In genomic region chr7:27277191-27277590, GRCm38 (mm10) we compare ENCODE assay signal across 17 mouse cellular contexts. TPM values are rescaled to one million over a fixed set of nuclear protein-coding genes. Genes with fewer than 3 reads are reported as not detected.
DNase-seq lines count a peak whose midpoint lies in the region; ATAC-seq and TF ChIP-seq lines count a peak whose summit lies in the region.
"Had no signal": no experiment of that assay in that cellular context is flagged by ENCODE, and none has a peak within 500 bp of the region (broad histone marks: within the 10 kb centered on the region; RNA-seq: fewer than 3 reads in every experiment).

No protein-coding gene starts in this region.

- WGBS in liver, adult 2 months = 86% methylated on average over 3 of the region's 3 CpGs
- WGBS in liver, embryonic 11.5 days = 85% methylated on average over 3 of the region's 3 CpGs
- 81% methylated on average over 3 of the region's 3 CpGs for WGBS in liver, postnatal 0 days (ENCODE audit: insufficient replicate concordance)

- H3K9ac ChIP-seq in liver, adult 2 months (ENCODE audit: low read depth, low read length) = no peak overlapping the region
- H3K9ac ChIP-seq in liver, embryonic 11.5 days (ENCODE audit: low read depth, low read length) = no peak overlapping the region
- H3K9ac ChIP-seq in MEL (ENCODE audit: control insufficient read depth, low read depth, low read length, poor library complexity, severe bottlenecking) = no peak overlapping the region
- H3K9ac ChIP-seq in liver, postnatal 0 days (replicated peaks) = no peak overlapping the region
- H3K9ac ChIP-seq: hindbrain, embryonic 14.5 days; limb, embryonic 13.5 days; neural tube, embryonic 15.5 days had no signal

- no peak overlapping the region for H3K4me2 ChIP-seq in liver, embryonic 11.5 days
- H3K4me2 ChIP-seq in liver, postnatal 0 days (ENCODE audit: low read depth, low read length) = no peak overlapping the region
- H3K4me2 ChIP-seq: hindbrain, embryonic 14.5 days; limb, embryonic 13.5 days; neural tube, embryonic 15.5 days had no signal

- TF ChIP-seq POLR2A in liver, adult 2 months (IDR thresholded peaks at IDR 0.05; ENCODE audit: extremely low read depth, insufficient read depth, low read length) = no peak
- no peak for TF ChIP-seq POLR2A in MEL (IDR thresholded peaks at IDR 0.05; ENCODE audit: control insufficient read depth in 1 of 2, insufficient read depth in 1 of 2, low read depth in 1 of 2, low read length in 2 of 2, poor library complexity in 1 of 2)

- no peaks in the 10 kb centered on the region for H3K4me1 ChIP-seq in liver, adult 2 months (ENCODE audit: control insufficient read depth, insufficient read depth, low read length)
- 0 out of 2 replicates have a peak, but pooled peaks cover 2% of the 10 kb centered on the region for H3K4me1 ChIP-seq in liver, embryonic 11.5 days (replicated peaks; ENCODE audit: control insufficient read depth, insufficient read depth, low read length)
- H3K4me1 ChIP-seq in MEL (ENCODE audit: control insufficient read depth in 1 of 2, insufficient read depth in 2 of 2, low read length in 2 of 2) = no peaks in the 10 kb centered on the region
- no peaks in the 10 kb centered on the region for H3K4me1 ChIP-seq in liver, postnatal 0 days (ENCODE audit: insufficient read depth)
- H3K4me1 ChIP-seq: limb, embryonic 13.5 days; neural tube, embryonic 15.5 days had no signal

- H3K27me3 ChIP-seq in liver, adult 2 months (ENCODE audit: control insufficient read depth, insufficient read depth, low read length) = no peaks in the 10 kb centered on the region
- H3K27me3 ChIP-seq in liver, embryonic 11.5 days (replicated peaks; ENCODE audit: control insufficient read depth, insufficient read depth, low read length) = no peaks in the 10 kb centered on the region
- no peaks in the 10 kb centered on the region for H3K27me3 ChIP-seq in MEL (ENCODE audit: control insufficient read depth in 1 of 2, insufficient read depth in 2 of 2, low read length in 2 of 2)
- no peaks in the 10 kb centered on the region for H3K27me3 ChIP-seq in liver, postnatal 0 days (ENCODE audit: insufficient read depth, low read length)
- H3K27me3 ChIP-seq: limb, embryonic 13.5 days; neural tube, embryonic 15.5 days had no signal

- DNase-seq in CD4-positive, CD25-positive, alpha-beta regulatory T cell, adult 2 months (ENCODE audit: low read depth, low spot score) = peak; percentile 60
- DNase-seq in liver, adult 2 months (ENCODE audit: extremely low read depth, low read depth, low spot score) = no peak
- no peak for DNase-seq in liver, embryonic 11.5 days (ENCODE audit: low spot score)
- peak; percentile 58 for DNase-seq in MEL (ENCODE audit: low read depth, low spot score)
- no peak for DNase-seq in liver, postnatal 0 days
- no peak for DNase-seq in retina, embryonic 14.5 days (ENCODE audit: low spot score)
- no peak for DNase-seq in kidney, adult 9 months
- DNase-seq: adrenal gland, postnatal 10 days; heart, adult 18-20 months; right cerebral cortex, postnatal 4 days; thymus, postnatal 36 days had no signal

- no peaks in the 10 kb centered on the region for H3K79me2 ChIP-seq in liver, adult 2 months (ENCODE audit: control insufficient read depth, insufficient read depth, low read length)
- no peaks in the 10 kb centered on the region for H3K79me2 ChIP-seq in MEL (ENCODE audit: control insufficient read depth, insufficient read depth, low read length, poor library complexity)

- no peaks in the 10 kb centered on the region for H3K9me3 ChIP-seq in liver, embryonic 11.5 days (ENCODE audit: control insufficient read depth, low read length)
- no peaks in the 10 kb centered on the region for H3K9me3 ChIP-seq in MEL (replicated peaks; ENCODE audit: insufficient read depth, low read length)
- H3K9me3 ChIP-seq in liver, postnatal 0 days (ENCODE audit: low read length) = no peaks in the 10 kb centered on the region
- H3K9me3 ChIP-seq: limb, embryonic 13.5 days; midbrain, embryonic 10.5 days; neural tube, embryonic 15.5 days had no signal

- TF ChIP-seq RAD21 in MEL (IDR thresholded peaks at IDR 0.05; ENCODE audit: low read depth, low read length) = peak; percentile 69

- no peaks in the 10 kb centered on the region for H3K36me3 ChIP-seq in liver, adult 2 months (ENCODE audit: control insufficient read depth, insufficient read depth, low read length)
- no peaks in the 10 kb centered on the region for H3K36me3 ChIP-seq in liver, embryonic 11.5 days (ENCODE audit: control insufficient read depth, insufficient read depth, low read length)
- H3K36me3 ChIP-seq in MEL (ENCODE audit: control insufficient read depth in 1 of 2, insufficient read depth in 2 of 2, low read length in 2 of 2) = no peaks in the 10 kb centered on the region
- H3K36me3 ChIP-seq in liver, postnatal 0 days (replicated peaks; ENCODE audit: insufficient read depth, low read length) = no peaks in the 10 kb centered on the region; the same call in 1 of the 2 replicates

- H3K4me3 ChIP-seq in liver, adult 2 months (ENCODE audit: insufficient read depth, low read depth, low read length) = no peak overlapping the region
- H3K4me3 ChIP-seq in liver, embryonic 11.5 days (ENCODE audit: low read depth, low read length) = no peak overlapping the region
- no peak overlapping the region for H3K4me3 ChIP-seq in MEL (ENCODE audit: control insufficient read depth in 1 of 2, insufficient read depth in 1 of 2, low read depth in 2 of 2, low read length in 2 of 2)
- no peak overlapping the region for H3K4me3 ChIP-seq in liver, postnatal 0 days (ENCODE audit: low read depth, low read length)
- H3K4me3 ChIP-seq: limb, embryonic 13.5 days; midbrain, embryonic 10.5 days; neural tube, embryonic 15.5 days had no signal

- TF ChIP-seq EP300 in MEL (IDR thresholded peaks at IDR 0.05; ENCODE audit: low read depth in 1 of 2, low read length in 2 of 2) = no peak
- no peak for TF ChIP-seq EP300 in liver, postnatal 0 days (IDR thresholded peaks at IDR 0.05; ENCODE audit: low read depth)

- no peak overlapping the region for H3K27ac ChIP-seq in liver, adult 2 months (replicated peaks; ENCODE audit: insufficient read depth, low read depth, low read length)
- no peak overlapping the region for H3K27ac ChIP-seq in liver, embryonic 11.5 days (ENCODE audit: low read depth, low read length)
- no peak overlapping the region for H3K27ac ChIP-seq in MEL (ENCODE audit: control insufficient read depth, low read depth, low read length)
- H3K27ac ChIP-seq in liver, postnatal 0 days (ENCODE audit: low read depth) = no peak overlapping the region
- H3K27ac ChIP-seq: hindbrain, embryonic 14.5 days; limb, embryonic 13.5 days; midbrain, embryonic 10.5 days; neural tube, embryonic 15.5 days had no signal

- ATAC-seq in CD4-positive, CD25-positive, alpha-beta regulatory T cell, adult 4 months = no peak
- ATAC-seq in liver, embryonic 11.5 days (replicated peaks; ENCODE audit: low FRiP score) = no peak
- no peak for ATAC-seq in liver, postnatal 0 days
- ATAC-seq: forebrain, embryonic 14.5 days had no signal

- peak; percentile 35; the same call in 1 of the 2 replicates for TF ChIP-seq CTCF in liver, adult 2 months (IDR thresholded peaks at IDR 0.05; ENCODE audit: low read depth, low read length)
- peak; percentile 57 to 78 (median 64) for TF ChIP-seq CTCF in MEL (IDR thresholded peaks at IDR 0.05 in 2 of 3, conservative IDR thresholded peaks at IDR 0.05 in 1 of 3; ENCODE audit: control insufficient read depth in 1 of 3, insufficient read depth in 1 of 3, low read depth in 2 of 3, low read length in 3 of 3, poor library complexity in 1 of 3, severe bottlenecking in 1 of 3)
- TF ChIP-seq CTCF in liver, postnatal 0 days (IDR thresholded peaks at IDR 0.05; ENCODE audit: low read depth) = peak; percentile 62

TF ChIP-seq in MEL, 35 proteins besides CTCF, POLR2A, EP300 and RAD21:
- TF ChIP-seq ZC3H11A (IDR thresholded peaks at IDR 0.05; ENCODE audit: low read depth, low read length) = peak; percentile 71
- peak; percentile 74 for TF ChIP-seq SMC3 (IDR thresholded peaks at IDR 0.05; ENCODE audit: low read depth, low read length)
- TF ChIP-seq BHLHE40 (IDR thresholded peaks at IDR 0.05; ENCODE audit: borderline replicate concordance, low read depth, low read length) = no peak

RNA-seq across cellular contexts. Expression of gene Numbl, which starts 19.0 kb away (rescaled TPM):
- under 1 TPM; 0.11 to 0.25 TPM for polyA plus RNA-seq in CD4-positive, CD25-positive, alpha-beta regulatory T cell, adult 4 months (2017; shearing (Covaris generic))
- total RNA-seq in liver, adult 2 months (2014; rRNA removed) = 0.46 and 0.74 TPM in 2 replicates
- polyA plus RNA-seq in liver, adult 2 months (2012; rRNA removed) = 0.62 and 1.5 TPM in 2 replicates
- 3.6 TPM in 2 replicates for polyA plus RNA-seq in liver, embryonic 11.5 days (2014; fragmentation: Nextera tagmentation; extraction: Ambion mirVana)
- total RNA-seq in MEL (2012; rRNA removed) = 2.2 and 3.6 TPM in 2 replicates
- 10 to 100 TPM in 1 of 2 experiments, not detected in 1; 10.6 TPM for polyA plus RNA-seq in MEL (2012; ENCODE audit: insufficient read depth in 1 of 2, insufficient read length in 2 of 2, low read depth in 1 of 2, low replicate concordance in 2 of 2, missing spikeins in 1 of 2)
- 1.1 and 1.2 TPM in 2 replicates for polyA plus RNA-seq in liver, postnatal 0 days (2015; fragmentation: Nextera tagmentation; extraction: Ambion mirVana)

RNA-seq across cellular contexts. Expression of gene Coq8b, which starts 44.4 kb away (rescaled TPM):
- polyA plus RNA-seq in CD4-positive, CD25-positive, alpha-beta regulatory T cell, adult 4 months (2017; shearing (Covaris generic)) = 10 to 100 TPM in 1 of 2 experiments, 1 to 10 TPM in 1; 8.7 to 10.8 TPM
- total RNA-seq in liver, adult 2 months (2014; rRNA removed) = 11.9 and 16.6 TPM in 2 replicates
- polyA plus RNA-seq in liver, adult 2 months (2012; rRNA removed) = 35.2 and 36.2 TPM in 2 replicates
- 16.6 and 18.7 TPM in 2 replicates for polyA plus RNA-seq in liver, embryonic 11.5 days (2014; fragmentation: Nextera tagmentation; extraction: Ambion mirVana)
- total RNA-seq in MEL (2012; rRNA removed) = 12.5 and 13.8 TPM in 2 replicates
- polyA plus RNA-seq in MEL (2012; ENCODE audit: insufficient read depth in 1 of 2, insufficient read length in 2 of 2, low read depth in 1 of 2, low replicate concordance in 2 of 2, missing spikeins in 1 of 2) = 10 to 100 TPM in 1 of 2 experiments, not detected in 1; 22.7 TPM
- polyA plus RNA-seq in liver, postnatal 0 days (2015; fragmentation: Nextera tagmentation; extraction: Ambion mirVana) = 20.1 and 23.5 TPM in 2 replicates

RNA-seq across cellular contexts. Expression of gene Itpkc, which starts 48.7 kb away (rescaled TPM):
- polyA plus RNA-seq in CD4-positive, CD25-positive, alpha-beta regulatory T cell, adult 4 months (2017; shearing (Covaris generic)) = 1 to 10 TPM; 1.9 to 2.5 TPM
- 3.5 and 6.0 TPM in 2 replicates for total RNA-seq in liver, adult 2 months (2014; rRNA removed)
- polyA plus RNA-seq in liver, adult 2 months (2012; rRNA removed) = 4.0 and 5.8 TPM in 2 replicates
- 3.5 and 4.8 TPM in 2 replicates for polyA plus RNA-seq in liver, embryonic 11.5 days (2014; fragmentation: Nextera tagmentation; extraction: Ambion mirVana)
- total RNA-seq in MEL (2012; rRNA removed) = 5.1 and 6.8 TPM in 2 replicates
- 1 to 10 TPM in 1 of 2 experiments, not detected in 1; 6.3 TPM for polyA plus RNA-seq in MEL (2012; ENCODE audit: insufficient read depth in 1 of 2, insufficient read length in 2 of 2, low read depth in 1 of 2, low replicate concordance in 2 of 2, missing spikeins in 1 of 2)
- 1.2 and 1.5 TPM in 2 replicates for polyA plus RNA-seq in liver, postnatal 0 days (2015; fragmentation: Nextera tagmentation; extraction: Ambion mirVana)

Comparison
In these comparisons a context has a peak if more than half of its experiments do, and no peak if none do; other contexts are left out.
1. DNase-seq: peak in CD4-positive, CD25-positive, alpha-beta regulatory T cell, adult 2 months (single experiment) and MEL (single experiment); none in liver, adult 2 months (single experiment), liver, embryonic 11.5 days (single experiment), liver, postnatal 0 days (single experiment), retina, embryonic 14.5 days (single experiment) and kidney, adult 9 months (single experiment).
2. Peak in every context shown above with its lines, with median percentiles within 50 percentile points of each other: CTCF ChIP-seq.